Mouse (Mus musculus) frontal cortex, postnatal 36 days (tissue): ENCODE measurements at regions not wholly inside any gene's neighbourhood (a gene's known extent, or its start where the extent isn't known, plus 50 kb on each side); places are given as distances from the start of the nearest gene placed in this dataset.

ENCODE experiments used
- DNase-seq, 2 experiments: peaks; one replicate each; pipeline ENCODE4 v3.0.0; 2022; ENCODE audit warnings: low spot score in 2 of 2

DNA sequence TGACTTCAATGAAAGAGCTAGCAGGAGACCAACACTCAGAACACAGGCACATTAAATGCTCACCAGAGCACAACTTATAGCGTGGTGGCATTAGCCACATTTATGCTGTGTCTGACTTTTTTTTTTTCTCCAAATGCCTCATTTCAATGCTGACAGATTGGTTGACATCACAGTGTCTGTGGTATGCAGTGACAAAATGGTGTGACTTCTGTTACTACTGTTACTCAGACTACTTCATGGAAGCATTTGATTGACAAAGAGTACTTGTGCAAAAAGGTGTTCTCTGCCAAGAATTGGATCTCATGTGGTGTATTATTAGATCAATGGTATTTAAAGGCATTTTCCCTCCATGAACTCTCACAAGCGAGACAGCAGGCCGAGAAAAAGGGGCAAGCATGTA is 314.8 kb downstream of the Cmpk2 start:
- DNase-seq = no peak

DNA sequence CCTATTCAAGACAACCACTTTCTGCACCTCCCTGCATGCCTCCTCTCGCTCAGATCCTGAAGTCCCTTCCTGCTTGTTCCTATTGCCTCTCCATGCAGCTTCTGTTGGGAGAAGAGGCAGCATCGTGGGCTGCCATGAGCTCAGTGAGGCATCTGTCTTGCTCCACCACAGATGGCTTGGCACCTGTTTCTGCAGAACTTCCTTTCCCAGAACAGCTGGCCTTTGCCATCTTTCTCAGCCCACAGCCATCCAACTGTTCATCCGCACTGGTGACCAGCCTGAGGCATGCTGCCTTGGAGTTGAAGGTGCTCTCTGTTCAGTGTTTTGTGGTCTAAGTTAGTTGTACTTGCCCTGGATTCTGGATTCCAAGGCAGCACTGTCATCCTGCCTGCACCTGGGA is 312.5 kb downstream of the Cmpk2 start:
- peak; percentile 65 to 78 for DNase-seq

DNA sequence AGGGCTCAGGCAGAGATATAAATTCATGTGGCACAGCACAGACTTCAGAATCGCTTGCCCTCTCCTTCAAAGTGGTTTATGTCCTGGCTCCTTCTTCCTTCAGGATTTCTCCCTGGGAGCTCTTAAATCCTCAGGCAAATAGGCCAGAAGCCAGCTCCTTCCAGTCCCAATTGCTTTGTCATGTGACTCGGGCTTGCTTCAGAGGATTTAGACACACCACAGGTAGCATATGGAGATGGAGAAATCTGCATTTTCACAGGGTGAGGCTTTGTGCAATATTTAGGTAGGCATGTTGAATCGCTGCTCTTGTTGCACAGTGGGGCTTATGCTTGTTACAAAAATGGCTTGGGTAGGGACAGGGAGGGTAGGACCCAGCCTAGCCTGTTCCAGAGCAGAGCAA is 309.8 kb downstream of the Cmpk2 start:
- no peak for DNase-seq

DNA sequence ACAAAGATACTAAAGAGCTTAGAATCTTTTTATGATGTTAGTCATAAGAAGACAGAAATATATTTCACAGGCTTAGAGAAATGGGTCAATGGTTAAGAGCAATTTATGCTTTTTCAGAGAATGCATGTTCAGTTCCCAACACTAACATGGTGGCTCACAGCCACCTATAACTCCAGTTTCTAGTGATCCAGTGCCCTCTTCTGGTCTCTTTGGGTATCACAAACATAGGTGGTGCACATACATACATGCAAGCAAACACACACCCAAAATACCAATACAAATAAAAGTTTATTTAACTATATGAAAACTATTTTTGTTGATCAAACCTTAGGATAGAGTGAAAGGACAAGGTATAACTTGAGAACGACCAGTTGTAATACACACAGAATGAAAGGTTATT is 308.0 kb downstream of the Cmpk2 start:
- no peak for DNase-seq

DNA sequence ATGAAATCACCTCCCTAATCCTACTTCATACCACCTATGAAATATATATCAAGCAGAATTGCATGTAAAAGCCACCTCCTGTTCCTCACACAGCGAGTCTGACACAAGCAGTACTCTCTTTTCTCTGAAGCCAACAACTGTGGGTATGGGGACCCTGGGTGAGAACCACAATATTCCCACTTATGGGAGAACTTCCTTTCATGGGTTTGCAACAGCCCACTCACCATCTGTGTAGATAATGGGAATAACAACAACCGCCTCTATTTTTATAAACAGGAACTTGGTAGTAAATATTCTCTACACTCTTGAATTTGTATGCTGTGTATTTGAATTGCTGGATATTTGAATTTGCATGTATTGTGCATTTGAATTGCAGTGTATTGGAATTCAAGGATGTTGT is 305.0 kb downstream of the Cmpk2 start:
- no peak for DNase-seq

DNA sequence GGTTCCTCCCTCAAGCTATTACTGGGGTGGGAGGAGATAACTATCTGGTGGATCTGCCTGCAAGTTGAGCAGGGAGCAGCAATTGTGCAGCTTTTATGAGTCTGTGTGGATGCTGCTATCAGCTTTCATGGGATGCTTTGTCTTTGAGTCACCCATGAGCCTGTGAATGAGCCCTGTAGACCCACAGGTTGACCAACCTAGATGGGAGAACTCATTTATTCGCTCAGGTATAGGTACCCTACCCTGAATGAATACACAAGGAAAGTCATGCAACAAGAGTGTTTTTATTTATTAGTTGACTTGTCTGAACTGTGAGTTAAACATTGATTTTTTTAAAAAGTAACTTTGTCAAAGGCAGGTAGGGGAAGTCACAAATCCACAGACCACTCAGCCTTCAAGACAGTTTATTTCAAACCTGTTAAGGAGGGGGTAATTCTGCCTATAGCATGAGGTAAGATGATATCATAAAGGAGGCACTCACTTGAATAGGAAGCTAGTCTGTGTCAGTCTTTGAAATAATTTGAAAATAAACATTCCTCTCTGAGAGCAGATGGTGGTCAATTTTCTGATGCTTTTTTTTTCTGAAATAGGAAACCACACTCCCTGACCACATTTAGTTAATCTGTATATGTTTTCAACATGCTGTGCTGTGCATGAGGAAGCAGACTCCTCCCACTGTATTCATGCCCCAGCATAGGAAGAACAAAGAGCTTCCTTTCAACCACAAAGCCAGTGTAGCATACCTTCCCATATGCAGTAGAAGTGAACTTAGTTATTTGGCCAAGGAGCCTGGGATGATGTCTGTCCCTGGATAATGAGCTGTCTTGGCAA is 302.0 kb downstream of the Cmpk2 start:
- no peak for DNase-seq

DNA sequence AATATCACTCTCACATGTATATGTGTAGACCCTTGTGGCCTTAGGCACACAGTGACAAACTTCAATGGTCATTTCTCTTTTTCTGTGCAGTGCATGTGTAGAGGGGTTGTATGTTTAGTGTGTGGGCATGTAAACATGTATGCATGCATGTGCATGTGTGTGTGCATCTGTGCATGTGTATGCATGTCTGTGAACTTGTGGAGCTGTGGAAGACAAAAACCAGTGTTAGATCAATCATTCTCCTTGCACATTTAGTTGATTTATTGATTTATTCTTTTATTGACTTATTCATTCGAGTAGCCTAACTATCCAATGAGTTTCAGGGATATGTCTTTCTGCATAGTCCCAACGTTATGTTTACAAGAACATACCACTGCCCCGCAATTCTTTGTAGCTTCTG is 298.5 kb downstream of the Cmpk2 start:
- no peak for DNase-seq

DNA sequence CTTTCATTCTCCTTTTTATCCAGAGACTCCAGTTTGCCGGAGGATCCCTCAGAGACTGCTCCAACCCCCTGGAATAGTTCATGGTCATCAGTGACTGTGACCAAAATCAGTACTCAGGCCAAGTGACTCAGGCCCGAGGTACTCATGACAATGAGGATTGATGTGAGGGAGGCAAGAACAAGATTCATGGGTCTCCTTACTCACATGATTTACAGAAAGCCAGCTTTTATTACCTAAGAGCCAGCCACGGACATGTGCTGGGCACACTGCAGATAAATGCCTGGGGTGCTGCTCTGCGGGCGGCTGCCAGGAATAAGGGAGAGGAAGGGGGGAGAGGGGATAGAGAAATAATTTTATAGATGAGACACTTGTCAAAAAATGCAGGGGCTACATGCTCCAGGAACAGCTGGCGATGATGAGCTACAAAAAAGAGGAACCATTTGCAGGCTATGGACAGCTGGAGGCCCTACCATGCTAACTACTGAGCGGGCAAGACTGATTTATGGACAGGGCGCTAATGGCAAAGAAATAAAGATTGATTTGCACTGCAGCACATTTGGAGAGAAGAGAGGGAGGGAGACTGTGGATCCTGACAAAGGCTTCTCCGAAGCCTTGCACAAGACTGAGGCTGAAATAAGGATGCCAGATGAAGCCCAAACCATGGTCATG is 289.8 kb downstream of the Cmpk2 start:
- DNase-seq = no peak

DNA sequence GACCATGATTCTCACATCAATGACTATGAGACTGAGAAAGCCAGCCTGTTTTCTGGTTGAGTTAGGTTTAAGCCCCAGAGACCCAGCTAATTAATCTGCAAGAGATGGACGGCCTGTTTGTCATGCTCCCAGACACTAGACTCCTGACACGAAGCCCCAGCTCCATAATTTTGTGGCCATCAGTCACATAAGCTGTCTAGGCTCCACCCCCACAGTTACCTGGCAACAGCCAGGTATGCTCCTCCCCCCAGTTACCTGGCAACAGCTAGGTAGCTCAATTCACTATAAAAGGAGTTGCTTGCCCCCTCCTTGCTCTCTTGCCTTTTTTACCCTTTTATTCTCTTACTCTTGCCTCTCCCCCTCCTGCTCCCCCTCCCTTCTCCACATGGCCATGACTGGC is 287.3 kb downstream of the Cmpk2 start:
- DNase-seq = no peak

DNA sequence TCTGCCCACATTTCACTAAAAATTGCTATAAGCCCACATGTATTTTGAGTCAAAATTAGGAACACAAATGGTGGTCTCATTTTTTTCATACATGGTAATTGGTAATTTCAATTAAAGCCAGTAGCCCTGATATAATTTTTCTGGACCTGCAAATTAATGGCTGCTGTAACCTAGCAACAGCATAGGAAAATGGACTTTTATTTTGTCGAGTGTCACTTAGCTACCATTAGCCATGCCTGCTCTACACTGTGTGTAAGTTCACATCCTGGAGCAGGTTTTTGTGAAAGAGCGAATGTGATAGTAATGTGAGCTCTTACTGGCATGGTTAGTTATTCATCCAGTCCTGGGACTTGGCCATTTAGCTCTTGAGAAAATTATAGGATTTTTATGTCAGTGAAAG is 285.6 kb downstream of the Cmpk2 start:
- no peak for DNase-seq

DNA sequence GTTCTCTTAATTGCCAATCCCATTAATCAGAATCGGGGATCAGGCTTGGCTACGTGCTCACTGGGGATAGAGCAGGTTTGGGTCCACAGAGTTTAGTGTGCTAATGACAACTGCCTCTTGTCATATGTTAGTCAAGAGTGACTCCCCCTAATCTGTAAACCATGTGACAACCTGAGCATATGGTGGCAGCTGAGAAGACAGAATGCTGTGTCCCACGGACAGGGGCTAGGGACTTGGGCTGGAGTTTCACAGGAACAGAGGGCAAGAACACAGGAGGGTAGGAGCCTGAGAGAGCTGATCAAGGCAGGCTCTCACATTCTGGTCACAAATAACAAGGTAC is 265.5 kb downstream of the Cmpk2 start:
- DNase-seq = no peak

DNA sequence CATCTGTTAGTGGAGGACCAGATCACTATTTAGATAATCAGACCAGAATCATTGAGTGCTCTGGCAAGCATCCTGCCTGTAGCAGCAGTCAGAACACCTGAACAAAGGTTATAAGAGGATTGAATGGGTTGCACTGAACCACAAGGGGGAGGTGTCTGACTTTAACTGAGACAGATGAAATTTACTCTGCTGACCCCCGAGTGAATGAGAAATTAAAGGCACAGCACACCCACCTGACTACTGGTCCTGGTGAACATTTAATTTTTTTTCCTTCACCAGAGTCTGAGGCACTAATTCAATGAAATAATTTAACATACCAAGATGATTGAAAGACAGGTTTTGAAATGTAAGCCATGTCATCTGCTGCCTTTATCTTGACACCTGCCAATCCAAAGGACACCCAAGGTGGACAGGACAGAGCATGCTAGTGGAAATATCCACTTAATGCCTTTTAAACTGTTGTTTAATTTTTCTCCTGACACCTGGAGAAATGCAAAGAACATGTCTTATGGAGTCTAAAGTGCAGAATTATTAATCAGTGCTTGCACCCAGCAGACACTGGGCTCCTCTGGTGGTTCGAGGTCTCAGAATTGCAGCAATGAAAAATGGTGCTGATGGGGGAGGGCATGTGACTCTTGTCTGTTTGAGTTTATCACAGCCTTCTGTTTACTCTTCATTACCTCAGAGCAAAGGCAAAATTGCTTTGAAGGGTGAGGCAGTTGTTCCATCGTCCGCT is 265.0 kb downstream of the Cmpk2 start:
- no peak for DNase-seq

DNA sequence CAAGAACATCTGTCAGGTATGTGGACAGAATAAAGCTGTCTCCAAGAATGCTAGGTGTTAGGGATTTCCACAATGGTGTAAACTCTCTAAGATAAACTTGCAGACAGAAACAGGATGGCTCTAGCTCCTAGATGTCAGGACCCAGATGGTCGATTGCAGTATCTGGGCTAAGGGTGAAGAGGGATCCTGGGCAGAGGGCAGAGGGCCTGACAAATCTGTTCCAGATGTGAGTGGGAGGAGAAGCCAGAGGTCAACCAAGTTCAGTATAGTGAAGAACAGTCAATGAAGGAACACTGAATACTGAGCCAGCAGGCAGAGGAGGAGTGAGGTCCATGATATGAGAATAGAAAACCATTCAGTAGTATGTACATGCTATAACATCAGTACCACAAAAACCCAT is 254.4 kb downstream of the Cmpk2 start:
- no peak for DNase-seq

DNA sequence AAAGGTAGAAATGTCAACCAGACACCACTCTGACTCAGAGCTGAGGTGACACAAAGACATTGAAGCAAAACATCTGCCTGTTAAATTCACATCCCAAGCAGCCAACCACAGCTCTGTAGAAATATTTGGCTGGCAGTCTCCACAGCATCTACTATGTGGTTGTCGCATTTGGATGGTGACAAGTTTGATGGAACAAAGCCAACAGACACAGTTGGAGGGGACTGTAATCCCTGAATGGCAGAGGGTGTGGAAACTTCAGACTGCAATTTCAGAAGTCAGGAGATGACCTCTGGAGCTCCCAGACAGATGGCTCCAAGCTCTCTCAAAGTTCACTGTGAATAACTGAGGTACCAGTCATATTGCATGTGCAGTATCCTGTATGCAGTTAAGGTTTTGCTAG is 229.8 kb downstream of the Cmpk2 start:
- DNase-seq = peak in 1 of 2 experiments; percentile 7

DNA sequence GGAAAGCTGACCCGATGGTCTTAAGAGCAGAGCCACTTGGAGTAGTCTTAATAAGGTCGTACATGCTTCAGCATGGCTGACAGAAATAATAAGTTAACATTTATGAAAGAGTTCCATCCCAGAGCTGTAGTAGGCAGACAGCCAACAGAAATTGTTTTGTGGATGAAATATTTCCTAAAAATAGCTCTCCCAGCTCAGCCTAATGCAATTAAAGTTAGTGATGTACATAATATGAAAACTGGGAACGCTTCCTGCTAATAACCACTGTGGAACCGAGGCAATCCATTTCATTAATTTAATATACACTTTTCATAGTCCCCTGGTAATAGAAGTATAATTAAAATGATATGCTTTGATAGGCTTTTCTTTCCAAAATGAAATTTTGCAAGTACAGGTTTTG is 219.0 kb downstream of the Cmpk2 start:
- no peak for DNase-seq

DNA sequence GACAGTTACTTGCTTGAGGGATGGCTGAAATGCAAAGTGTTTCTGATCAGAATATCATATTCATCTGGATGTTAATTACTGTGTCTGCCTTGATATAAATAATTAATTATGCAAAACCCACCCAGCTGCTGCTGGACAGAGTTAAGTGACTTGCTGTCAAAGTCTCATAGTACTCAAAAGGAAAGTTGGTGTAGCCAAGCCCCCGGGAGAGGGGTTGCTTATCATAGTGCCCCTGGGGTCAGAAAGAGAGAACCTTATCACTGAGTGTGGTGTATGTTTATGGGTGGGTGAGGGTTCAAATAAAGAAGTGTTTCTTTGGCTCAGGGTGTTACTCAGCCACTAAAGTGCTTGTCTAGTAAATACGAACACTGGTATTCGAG is 211.6 kb downstream of the Cmpk2 start:
- DNase-seq = no peak

DNA sequence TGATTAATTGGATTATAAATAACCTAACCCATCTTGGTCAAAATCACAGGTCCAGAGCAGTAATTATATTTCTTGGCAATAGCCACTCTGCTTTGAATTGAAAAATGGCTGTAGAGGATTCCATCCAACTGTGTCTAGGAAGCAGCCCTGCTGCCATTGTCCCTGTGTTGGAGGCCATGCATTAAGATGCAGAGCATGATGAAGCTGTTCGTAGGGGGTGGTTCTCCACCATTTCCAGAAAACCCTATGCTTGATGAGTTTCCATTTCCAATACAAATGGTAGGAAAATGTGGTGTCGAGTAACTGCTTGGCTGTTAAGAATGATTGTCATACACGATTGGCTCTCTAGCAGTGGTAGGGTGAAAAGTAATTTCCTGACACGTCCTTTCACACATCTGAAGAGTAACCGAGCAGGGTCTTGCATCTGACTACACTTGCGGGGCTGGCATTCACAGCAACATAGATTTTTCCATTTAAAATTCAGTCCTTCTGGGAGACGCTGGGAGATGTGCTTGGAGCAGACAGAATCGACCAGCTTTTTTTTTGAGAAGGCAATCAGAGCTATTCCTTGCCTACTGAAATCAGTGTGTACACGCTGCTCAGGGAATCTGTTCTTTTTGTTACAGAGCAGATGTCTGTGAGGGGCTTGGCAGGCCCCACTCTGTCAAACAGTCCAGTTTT is 211.0 kb downstream of the Cmpk2 start:
- DNase-seq = no peak

DNA sequence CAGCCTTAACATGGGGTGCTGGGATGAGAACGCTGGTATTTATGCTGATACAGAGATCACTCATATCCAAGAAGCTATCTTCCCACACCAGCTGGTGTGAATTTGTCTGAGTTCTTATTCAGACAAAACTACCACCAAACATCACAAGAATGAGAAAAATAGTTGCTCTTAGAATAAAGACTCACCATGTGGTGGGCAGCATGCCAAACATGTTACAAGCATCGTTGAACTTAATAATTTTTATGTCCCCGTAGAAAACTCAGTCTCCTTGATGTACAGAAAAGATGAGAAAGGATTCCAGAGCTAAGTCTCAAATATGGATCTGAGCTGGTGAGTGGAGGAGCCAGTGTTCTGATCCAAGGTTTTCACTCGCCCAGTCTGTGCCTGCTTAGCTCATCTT is 196.5 kb downstream of the Cmpk2 start:
- peak in 1 of 2 experiments; percentile 10 for DNase-seq

DNA sequence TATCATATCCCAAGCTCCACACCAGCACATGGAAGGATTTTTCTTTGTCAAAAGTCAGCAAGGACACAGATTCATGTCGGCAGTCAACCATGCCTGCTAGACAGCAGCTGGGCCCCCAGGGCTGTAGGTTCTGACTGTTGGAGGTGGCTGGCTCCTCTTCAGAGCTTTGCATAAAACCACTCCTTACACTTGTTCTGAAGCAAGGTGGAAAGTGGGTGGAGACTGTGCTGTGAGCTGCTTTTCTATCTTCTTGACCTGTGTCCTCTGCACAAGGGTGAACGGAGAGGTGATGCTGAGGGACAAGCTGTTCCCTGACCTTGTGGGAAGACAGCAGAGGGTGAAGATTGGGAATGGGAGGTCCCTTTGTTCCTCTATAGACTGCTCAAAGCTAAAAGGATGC is 185.2 kb downstream of the Cmpk2 start:
- DNase-seq = no peak

DNA sequence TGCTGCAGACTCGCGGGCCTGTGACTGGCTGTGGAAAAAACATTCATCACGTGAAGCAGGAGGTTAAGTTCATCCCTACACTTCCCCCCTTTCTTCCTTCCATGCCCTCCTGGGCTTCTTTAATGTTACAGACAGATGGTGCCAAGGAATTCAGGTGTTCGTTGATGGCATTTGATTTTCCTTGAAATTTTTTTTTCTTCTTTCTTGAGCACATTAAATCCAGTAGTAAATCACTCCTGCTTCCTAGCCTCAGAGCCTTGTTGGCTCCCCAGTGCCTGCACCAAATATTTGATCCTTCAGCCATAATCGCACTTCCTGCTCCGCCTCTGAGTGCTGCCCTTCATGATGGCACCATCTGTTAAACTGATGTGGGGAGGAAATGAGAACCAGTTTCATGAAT is 184.8 kb downstream of the Cmpk2 start:
- DNase-seq = no peak

DNA sequence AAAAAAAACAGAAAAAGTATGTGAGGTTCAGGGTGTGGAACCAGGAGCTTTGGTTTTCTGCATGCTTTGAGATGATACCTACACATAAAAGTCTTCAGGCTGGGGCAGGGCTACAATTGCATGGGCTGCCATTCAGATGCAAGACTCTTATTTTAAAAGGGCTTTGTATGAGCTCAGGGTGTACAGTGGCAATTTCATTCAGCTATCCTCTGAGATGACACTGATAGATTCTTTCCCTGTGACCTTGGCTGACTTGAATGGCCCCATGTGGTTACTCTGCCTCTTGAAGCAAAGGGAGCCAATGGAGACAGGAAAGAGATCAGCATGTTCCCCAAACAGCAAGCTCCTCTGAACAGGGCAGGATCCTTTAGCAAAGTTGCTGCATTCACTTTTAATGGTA is 177.1 kb downstream of the Cmpk2 start:
- DNase-seq = no peak

DNA sequence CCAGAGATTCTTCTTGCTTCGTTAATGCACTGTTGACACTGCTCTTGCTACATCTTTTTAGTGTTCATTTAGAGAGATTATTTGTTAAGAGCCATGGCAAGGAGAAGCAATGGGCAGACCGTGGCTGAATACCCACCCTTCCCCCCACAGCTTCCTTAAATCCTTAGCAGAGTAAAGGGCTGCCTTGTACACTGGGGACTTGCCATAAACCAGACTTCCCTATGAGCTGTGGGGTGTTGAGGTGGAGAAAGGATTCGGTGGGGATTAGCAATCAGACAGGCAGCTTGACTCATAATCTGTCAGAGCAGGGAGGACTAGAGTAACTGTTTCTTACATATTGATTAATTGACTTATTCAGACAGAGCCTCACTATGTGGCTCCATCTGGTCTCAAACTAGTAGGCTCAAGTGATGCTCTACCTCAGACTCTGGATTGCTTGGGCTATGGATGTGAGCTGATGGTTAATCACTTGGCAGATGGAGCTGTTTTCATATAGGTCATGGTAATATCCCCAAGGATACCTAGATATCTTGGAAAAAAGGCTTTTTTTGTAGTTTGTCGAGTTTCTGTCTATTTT is 166.7 kb downstream of the Cmpk2 start:
- no peak for DNase-seq
